Mouse (Mus musculus) thymus, adult 2 months (tissue): ENCODE data around the gene Ddx20.

Experiments
- CTCF ChIP-seq: fragments of 200-500 bp; IDR thresholded peaks from 2 replicates; pipeline ENCODE4 v1.5.1; 2012; ENCODE audit warnings: mild to moderate bottlenecking, control low read depth, low read length, moderate library complexity, borderline replicate concordance; ENCODE audit not compliant: control insufficient read depth, poor library complexity, insufficient read depth; ENCODE audit errors: extremely low read depth
- POLR2A ChIP-seq: fragments of 200-500 bp; IDR thresholded peaks from 2 replicates; pipeline ENCODE4 v1.6.1; 2012; ENCODE audit warnings: mild to moderate bottlenecking, low read length, control low read depth, moderate library complexity; ENCODE audit not compliant: control insufficient read depth, poor library complexity, insufficient read depth; ENCODE audit errors: extremely low read depth

- TF ChIP-seq POLR2A = no peak
- TF ChIP-seq CTCF = no peak
Observed at GRCm38 (mm10) chr3:105720514-105720913, 33.1 kb upstream of the Ddx20 start.
